Mouse (Mus musculus) midbrain, embryonic 14.5 days (tissue): ENCODE results near the gene Nckap1l. TPM values are rescaled to one million over a fixed set of nuclear protein-coding genes. Genes with fewer than 3 reads are reported as not detected.

ENCODE experiments used
- ATAC-seq: fragments of 200-750 bp; cut with Nextera tagmentation; 2 replicates; pipeline ENCODE4 v1.8.0; 2017; ENCODE audit warnings: moderate number of reproducible peaks, moderate library complexity; ENCODE audit not compliant: low FRiP score, low TSS enrichment
- DNase-seq: peaks from one replicate; pipeline ENCODE4 v3.0.0-alpha.2; 2015
- H3K27ac ChIP-seq: fragments of 300-500 bp; sonication (generic); replicated peaks from 2 replicates; pipeline ENCODE4 v1.5.1; 2014; ENCODE audit warnings: mild to moderate bottlenecking, low read depth, low read length, moderate library complexity
- H3K27me3 ChIP-seq: fragments of 300-500 bp; sonication (generic); 2 replicates; pipeline ENCODE4 v1.6.1; 2014; ENCODE audit warnings: low read length, control low read depth, mixed read lengths; ENCODE audit not compliant: control insufficient read depth, insufficient read depth
- H3K36me3 ChIP-seq: fragments of 300-500 bp; sonication (generic); 2 replicates; pipeline ENCODE4 v1.6.1; 2014; ENCODE audit warnings: low read length, control low read depth; ENCODE audit not compliant: control insufficient read depth, insufficient read depth
- H3K4me1 ChIP-seq: fragments of 300-500 bp; sonication (generic); 2 replicates; pipeline ENCODE4 v1.6.1; 2014; ENCODE audit warnings: mild to moderate bottlenecking, antibody characterized with exemption, low read length, control low read depth; ENCODE audit not compliant: control insufficient read depth, insufficient read depth
- H3K4me2 ChIP-seq: fragments of 300-500 bp; sonication (generic); 2 replicates; pipeline ENCODE4 v1.6.1; 2014; ENCODE audit warnings: mild to moderate bottlenecking, low read length, moderate library complexity
- H3K4me3 ChIP-seq: fragments of 300-500 bp; sonication (generic); replicated peaks from 2 replicates; pipeline ENCODE4 v1.5.1; 2014; ENCODE audit warnings: low read depth, low read length
- H3K9ac ChIP-seq: fragments of 300-500 bp; sonication (generic); replicated peaks from 2 replicates; pipeline ENCODE4 v1.6.1; 2014; ENCODE audit warnings: mild to moderate bottlenecking, low read length, moderate library complexity
- H3K9me3 ChIP-seq: fragments of 300-500 bp; sonication (generic); 2 replicates; pipeline ENCODE4 v1.6.1; 2016; ENCODE audit warnings: low read length, control low read depth, mixed read lengths; ENCODE audit not compliant: control insufficient read depth
- WGBS: fragments of 180-500 bp; shearing (Covaris S2); extraction: QIAGEN DNeasy Blood & Tissue Kit; methylation state at CpG from one replicate; pipeline ENCODE4 v1.1.7; 2014; 5-methylcytosine and 5-hydroxymethylcytosine counted together
- polyA plus RNA-seq: library from polyadenylated mRNA; unstranded; fragments of >200 nt; fragmentation: Nextera tagmentation; extraction: Ambion mirVana; gene quantifications from 2 replicates; pipeline ENCODE4 v1.2.1, GENCODE M21; 2014

Nckap1l gene
- polyA plus RNA-seq, 1 experiment from 2014 or later = 2.4 TPM

GRCm38 (mm10) chr15:103522458-103523099 lies 69.0 kb downstream of the Nckap1l start:
- H3K9me3 ChIP-seq = no peaks in the 10 kb centered on the region
- peaks cover 49% of the 10 kb centered on the region for H3K36me3 ChIP-seq
- no peak overlapping the region for H3K4me2 ChIP-seq
- peaks cover 40% of the 10 kb centered on the region for H3K4me1 ChIP-seq
- DNase-seq (no peak), ATAC-seq (no peak)
- H3K4me3 ChIP-seq = no peak overlapping the region
- no peak overlapping the region for H3K9ac ChIP-seq
- 63% methylated on average over 3 of the region's 3 CpGs for WGBS
- no peaks in the 10 kb centered on the region for H3K27me3 ChIP-seq
- 0 out of 2 replicates have a peak overlapping the region, but pooled peaks have one; percentile 3 for H3K27ac ChIP-seq

GRCm38 (mm10) chr15:103523156-103523555 lies 69.6 kb downstream of the Nckap1l start:
- Histone ChIP-seq H3K36me3 (peaks cover 54% of the 10 kb centered on the region), H3K9ac (no peak overlapping the region), H3K9me3 (no peaks in the 10 kb centered on the region), H3K4me2 (no peak overlapping the region), H3K4me3 (no peak overlapping the region), H3K27me3 (no peaks in the 10 kb centered on the region), H3K27ac (0 out of 2 replicates have a peak overlapping the region, but pooled peaks have one; percentile 3), H3K4me1 (peaks cover 36% of the 10 kb centered on the region)
- DNase-seq = peak; percentile 60
- 18% methylated on average over 3 of the region's 3 CpGs for WGBS
- no peak for ATAC-seq

GRCm38 (mm10) chr15:103530372-103530771 lies 76.8 kb downstream of the Nckap1l start:
- no peak overlapping the region for H3K4me3 ChIP-seq
- H3K36me3 ChIP-seq = peaks cover 34% of the 10 kb centered on the region
- no peaks in the 10 kb centered on the region for H3K9me3 ChIP-seq
- peaks cover 3% of the 10 kb centered on the region for H3K4me1 ChIP-seq
- H3K9ac ChIP-seq = no peak overlapping the region
- peak; percentile 74 for ATAC-seq
- 7% methylated on average over 5 of the region's 5 CpGs for whole genome bisulfite sequencing
- no peak overlapping the region for H3K4me2 ChIP-seq
- H3K27ac ChIP-seq = peak overlapping the region; percentile 71
- H3K27me3 ChIP-seq = no peaks in the 10 kb centered on the region
- DNase-seq = peak; percentile 91

GRCm38 (mm10) chr15:103534054-103534620 lies 80.5 kb downstream of the Nckap1l start:
- DNase-seq (no peak), ATAC-seq (no peak)
- 90% methylated on average over 7 of the region's 7 CpGs for WGBS

GRCm38 (mm10) chr15:103535030-103535429 lies 81.4 kb downstream of the Nckap1l start:
- no peak overlapping the region for H3K4me2 ChIP-seq
- H3K27me3 ChIP-seq = no peaks in the 10 kb centered on the region
- no peak for DNase-seq
- peaks cover 17% of the 10 kb centered on the region for H3K4me1 ChIP-seq
- 66% methylated on average over 2 of the region's 2 CpGs for WGBS
- H3K4me3 ChIP-seq = no peak overlapping the region
- H3K36me3 ChIP-seq = peaks cover 3% of the 10 kb centered on the region
- no peak overlapping the region for H3K9ac ChIP-seq
- no peak for ATAC-seq
- H3K27ac ChIP-seq = no peak overlapping the region
- no peaks in the 10 kb centered on the region for H3K9me3 ChIP-seq

More at GRCm38 (mm10) chr15:103534054-103534620, 80.5 kb downstream of the Nckap1l start:
- no peak overlapping the region for H3K27ac ChIP-seq
- no peak overlapping the region for H3K9ac ChIP-seq
- peaks cover 17% of the 10 kb centered on the region for H3K4me1 ChIP-seq
- no peaks in the 10 kb centered on the region for H3K27me3 ChIP-seq
- H3K4me3 ChIP-seq = no peak overlapping the region
- no peak overlapping the region for H3K4me2 ChIP-seq
- peaks cover 3% of the 10 kb centered on the region for H3K36me3 ChIP-seq
- no peaks in the 10 kb centered on the region for H3K9me3 ChIP-seq

GRCm38 (mm10) chr15:103535786-103536185 lies 82.2 kb downstream of the Nckap1l start:
- DNase-seq (no peak), ATAC-seq (no peak)
- peaks cover 17% of the 10 kb centered on the region for H3K4me1 ChIP-seq
- H3K9ac ChIP-seq = no peak overlapping the region
- 72% methylated on average over 1 of the region's 1 CpGs for WGBS
- H3K36me3 ChIP-seq = peaks cover 3% of the 10 kb centered on the region
- H3K27ac ChIP-seq = no peak overlapping the region
- H3K27me3 ChIP-seq = no peaks in the 10 kb centered on the region
- no peaks in the 10 kb centered on the region for H3K9me3 ChIP-seq
- H3K4me2 ChIP-seq = no peak overlapping the region
- H3K4me3 ChIP-seq = no peak overlapping the region

- Histone ChIP-seq H3K4me2 (peak overlapping the region; percentile 85), H3K27me3 (no peaks in the 10 kb centered on the region), H3K36me3 (peaks cover 3% of the 10 kb centered on the region; the same call in 1 of the 2 replicates), H3K27ac (peak overlapping the region; percentile 73), H3K4me1 (peaks cover 17% of the 10 kb centered on the region), H3K9me3 (no peaks in the 10 kb centered on the region), H3K4me3 (peak overlapping the region; percentile 81), H3K9ac (peak overlapping the region; percentile 77)
- no peak for DNase-seq
- no peak for ATAC-seq
- WGBS = 21% methylated on average over 2 of the region's 2 CpGs
These were observed 82.9 kb downstream of the Nckap1l start for GRCm38 (mm10) chr15:103536456-103536855.

- peaks cover 3% of the 10 kb centered on the region; the same call in 1 of the 2 replicates for H3K36me3 ChIP-seq
- peaks cover 17% of the 10 kb centered on the region for H3K4me1 ChIP-seq
- H3K27me3 ChIP-seq = no peaks in the 10 kb centered on the region
- peak overlapping the region; percentile 81 for H3K4me3 ChIP-seq
- peak overlapping the region; percentile 85 for H3K4me2 ChIP-seq
- peak overlapping the region; percentile 77 for H3K9ac ChIP-seq
- under 1% methylated on average over 37 of the region's 37 CpGs for WGBS
- peak overlapping the region; percentile 73 for H3K27ac ChIP-seq
- DNase-seq (peak; percentile 60), ATAC-seq (peak; percentile 65)
- H3K9me3 ChIP-seq = no peaks in the 10 kb centered on the region
These were observed 83.6 kb downstream of the Nckap1l start for GRCm38 (mm10) chr15:103537011-103537821.
